In genomic region chr2:54442734-54443500, GRCm38 (mm10) we compare ENCODE assay signal across 24 mouse cellular contexts. TPM values are rescaled to one million over a fixed set of nuclear protein-coding genes. Genes with fewer than 3 reads are reported as not detected.
DNase-seq lines count a peak whose midpoint lies in the region; ATAC-seq and TF ChIP-seq lines count a peak whose summit lies in the region.
"Had no signal": no experiment of that assay in that cellular context is flagged by ENCODE, and none has a peak within 500 bp of the region (broad histone marks: within the 10 kb centered on the region; RNA-seq: fewer than 3 reads in every experiment).

No protein-coding gene starts in this region.

- TF ChIP-seq POLR2A in cerebellum, adult 2 months (IDR thresholded peaks at IDR 0.05; ENCODE audit: borderline replicate concordance, insufficient read depth, low read length), result peak; percentile 17; the same call in 1 of the 2 replicates

- peak; percentile 15; the same call in 1 of the 2 replicates for ATAC-seq in embryonic facial prominence, embryonic 14.5 days (ENCODE audit: low read depth)
- no peak for ATAC-seq in intestine, postnatal 0 days
- no peak for ATAC-seq in hindbrain, embryonic 11.5 days (ENCODE audit: low FRiP score)
- ATAC-seq: liver, postnatal 0 days; lung, postnatal 0 days; midbrain, embryonic 15.5 days had no signal

- no peak overlapping the region for H3K27ac ChIP-seq in embryonic facial prominence, embryonic 14.5 days (replicated peaks; ENCODE audit: low read depth, low read length)
- H3K27ac ChIP-seq in embryonic facial prominence, embryonic 10.5 days (replicated peaks), result no peak overlapping the region
- no peak overlapping the region; the same call in 1 of the 2 replicates for H3K27ac ChIP-seq in cerebellum, adult 2 months (ENCODE audit: insufficient read depth, low read length)
- H3K27ac ChIP-seq in intestine, postnatal 0 days (ENCODE audit: low read depth, low read length), result no peak overlapping the region
- no peak overlapping the region for H3K27ac ChIP-seq in hindbrain, embryonic 11.5 days (ENCODE audit: low read depth, low read length)
- H3K27ac ChIP-seq: heart, adult 2 months; hindbrain, embryonic 14.5 days; macrophage; midbrain, embryonic 15.5 days; neural tube, embryonic 12.5 days had no signal

- no peaks in the 10 kb centered on the region for H3K9me3 ChIP-seq in embryonic facial prominence, embryonic 14.5 days (ENCODE audit: control insufficient read depth, low read length)
- H3K9me3 ChIP-seq in embryonic facial prominence, embryonic 10.5 days, result no peaks in the 10 kb centered on the region
- H3K9me3 ChIP-seq in intestine, postnatal 0 days (ENCODE audit: control insufficient read depth), result no peaks in the 10 kb centered on the region
- no peaks in the 10 kb centered on the region for H3K9me3 ChIP-seq in hindbrain, embryonic 11.5 days (ENCODE audit: control insufficient read depth, low read length)
- H3K9me3 ChIP-seq: midbrain, embryonic 15.5 days; neural tube, embryonic 12.5 days had no signal

- no peak overlapping the region for H3K4me2 ChIP-seq in embryonic facial prominence, embryonic 14.5 days (ENCODE audit: low read depth, low read length)
- no peak overlapping the region for H3K4me2 ChIP-seq in intestine, postnatal 0 days (replicated peaks; ENCODE audit: low read depth)
- H3K4me2 ChIP-seq in hindbrain, embryonic 11.5 days (replicated peaks; ENCODE audit: low read depth, low read length), result no peak overlapping the region
- H3K4me2 ChIP-seq: hindbrain, embryonic 14.5 days; midbrain, embryonic 15.5 days; neural tube, embryonic 12.5 days had no signal

- H3K4me1 ChIP-seq in embryonic facial prominence, embryonic 14.5 days (ENCODE audit: control insufficient read depth, insufficient read depth, low read length), result no peaks in the 10 kb centered on the region
- H3K4me1 ChIP-seq in embryonic facial prominence, embryonic 10.5 days, result no peaks in the 10 kb centered on the region
- peaks cover 11% of the 10 kb centered on the region for H3K4me1 ChIP-seq in cerebellum, adult 2 months (ENCODE audit: control insufficient read depth, insufficient read depth, low read length)
- H3K4me1 ChIP-seq in intestine, postnatal 0 days (replicated peaks; ENCODE audit: control insufficient read depth, insufficient read depth, low read length), result no peaks in the 10 kb centered on the region
- no peaks in the 10 kb centered on the region for H3K4me1 ChIP-seq in hindbrain, embryonic 11.5 days (replicated peaks; ENCODE audit: control insufficient read depth, insufficient read depth, low read length)
- H3K4me1 ChIP-seq: neural tube, embryonic 12.5 days had no signal

- no peak overlapping the region for H3K9ac ChIP-seq in embryonic facial prominence, embryonic 14.5 days (ENCODE audit: low read depth, low read length)
- H3K9ac ChIP-seq in intestine, postnatal 0 days (ENCODE audit: low read depth, low read length), result no peak overlapping the region
- no peak overlapping the region for H3K9ac ChIP-seq in hindbrain, embryonic 11.5 days (ENCODE audit: low read depth, low read length)
- H3K9ac ChIP-seq: hindbrain, embryonic 14.5 days; liver, postnatal 0 days; midbrain, embryonic 15.5 days; neural tube, embryonic 12.5 days had no signal

- no peaks in the 10 kb centered on the region for H3K36me3 ChIP-seq in embryonic facial prominence, embryonic 14.5 days (ENCODE audit: control insufficient read depth, insufficient read depth, low read length)
- no peaks in the 10 kb centered on the region for H3K36me3 ChIP-seq in embryonic facial prominence, embryonic 10.5 days (replicated peaks)
- no peaks in the 10 kb centered on the region for H3K36me3 ChIP-seq in intestine, postnatal 0 days (ENCODE audit: control insufficient read depth, insufficient read depth)
- no peaks in the 10 kb centered on the region for H3K36me3 ChIP-seq in hindbrain, embryonic 11.5 days (ENCODE audit: control insufficient read depth, insufficient read depth, low read length)
- H3K36me3 ChIP-seq: midbrain, embryonic 15.5 days; neural tube, embryonic 12.5 days had no signal

- DNase-seq in embryonic facial prominence, embryonic 14.5 days (ENCODE audit: low spot score), result peak; percentile 23
- no peak for DNase-seq in embryonic facial prominence, embryonic 10.5 days (ENCODE audit: low spot score)
- peak; percentile 70 to 93 for DNase-seq in cerebellum, adult 2 months
- DNase-seq in cerebellum, postnatal 25 days, result peak; percentile 65 to 79
- DNase-seq in hindbrain, embryonic 11.5 days (ENCODE audit: low spot score), result no peak
- no peak for DNase-seq in adrenal gland, postnatal 36 days
- DNase-seq: adrenal gland, adult 8-10 months; gastrocnemius, postnatal 36 days; heart, adult 2 months; heart, postnatal 36 days; kidney, adult 9 months; kidney, postnatal 14 days; liver, postnatal 0 days; right cerebral cortex, adult 18-20 months; thymus, adult 18-20 months; thymus, postnatal 36 days had no signal

- WGBS in embryonic facial prominence, embryonic 14.5 days, result 81% methylated on average over 9 of the region's 9 CpGs
- 84% methylated on average over 9 of the region's 9 CpGs for WGBS in embryonic facial prominence, embryonic 10.5 days
- WGBS in cerebellum, adult 2 months, result 23% methylated on average over 9 of the region's 9 CpGs
- 75% methylated on average over 9 of the region's 9 CpGs for WGBS in intestine, postnatal 0 days
- 88% methylated on average over 9 of the region's 9 CpGs for WGBS in hindbrain, embryonic 11.5 days

- TF ChIP-seq CTCF in cerebellum, adult 2 months (IDR thresholded peaks at IDR 0.05; ENCODE audit: borderline replicate concordance, insufficient read depth, low read depth, low read length), result no peak
- no peak for TF ChIP-seq CTCF in intestine, postnatal 0 days (IDR thresholded peaks at IDR 0.05; ENCODE audit: low read depth)

- no peak overlapping the region for H3K4me3 ChIP-seq in embryonic facial prominence, embryonic 14.5 days (ENCODE audit: low read depth, low read length)
- no peak overlapping the region for H3K4me3 ChIP-seq in embryonic facial prominence, embryonic 10.5 days
- H3K4me3 ChIP-seq in cerebellum, adult 2 months (replicated peaks; ENCODE audit: insufficient read depth, low read depth, low read length), result no peak overlapping the region
- H3K4me3 ChIP-seq in intestine, postnatal 0 days (ENCODE audit: low read depth, low read length), result no peak overlapping the region
- H3K4me3 ChIP-seq in hindbrain, embryonic 11.5 days (ENCODE audit: low read depth, low read length), result no peak overlapping the region
- H3K4me3 ChIP-seq: heart, adult 2 months; midbrain, embryonic 15.5 days; neural tube, embryonic 12.5 days had no signal

- peaks cover 11% of the 10 kb centered on the region for H3K27me3 ChIP-seq in embryonic facial prominence, embryonic 14.5 days (replicated peaks; ENCODE audit: control insufficient read depth, insufficient read depth, low read length)
- H3K27me3 ChIP-seq in embryonic facial prominence, embryonic 10.5 days (replicated peaks; ENCODE audit: low read depth, poor library complexity, severe bottlenecking), result peaks cover 14% of the 10 kb centered on the region
- H3K27me3 ChIP-seq in cerebellum, adult 2 months (ENCODE audit: control insufficient read depth, insufficient read depth, low read length), result no peaks in the 10 kb centered on the region
- H3K27me3 ChIP-seq in intestine, postnatal 0 days (replicated peaks; ENCODE audit: control insufficient read depth, insufficient read depth, low read length), result 0 out of 2 replicates have a peak, but pooled peaks cover under 1% of the 10 kb centered on the region
- H3K27me3 ChIP-seq in hindbrain, embryonic 11.5 days (ENCODE audit: control insufficient read depth, insufficient read depth, low read length), result no peaks in the 10 kb centered on the region; the same call in 1 of the 2 replicates
- H3K27me3 ChIP-seq: midbrain, embryonic 15.5 days had no signal

RNA-seq across cellular contexts. Expression of gene Galnt13, which starts 6.8 kb away (rescaled TPM):
- polyA plus RNA-seq in embryonic facial prominence, embryonic 14.5 days (2014; fragmentation: Nextera tagmentation; extraction: Ambion mirVana), result 1.6 and 2.1 TPM in 2 replicates
- polyA plus RNA-seq in embryonic facial prominence, embryonic 10.5 days (2016; fragmentation: Nextera tagmentation; extraction: Ambion mirVana), result 1.3 and 1.5 TPM in 2 replicates
- polyA plus RNA-seq in cerebellum, adult 2 months (2012; rRNA removed), result 27.5 and 36.3 TPM in 2 replicates
- polyA plus RNA-seq in intestine, postnatal 0 days (2015; fragmentation: Nextera tagmentation; extraction: Ambion mirVana), result 0.23 and 0.44 TPM in 2 replicates
- 3.0 and 3.8 TPM in 2 replicates for polyA plus RNA-seq in hindbrain, embryonic 11.5 days (2014; fragmentation: Nextera tagmentation; extraction: Ambion mirVana)
- total RNA-seq in adrenal gland, postnatal 36 days (2021), result under 1 TPM; 0.07 to 0.10 TPM
- total RNA-seq: gastrocnemius, postnatal 36 days; heart, adult 2 months; heart, postnatal 36 days; liver, adult 2 months had no signal
- polyA plus RNA-seq: heart, adult 2 months; heart, embryonic 14.5 days; liver, adult 2 months; liver, postnatal 0 days; macrophage had no signal

Comparison
In these comparisons a context has a peak if more than half of its experiments do, and no peak if none do; other contexts are left out.
1. DNase-seq: peak in embryonic facial prominence, embryonic 14.5 days (single experiment), cerebellum, adult 2 months (2 of 2) and cerebellum, postnatal 25 days (2 of 2); none in embryonic facial prominence, embryonic 10.5 days (single experiment), hindbrain, embryonic 11.5 days (single experiment) and adrenal gland, postnatal 36 days (0 of 2).